Mouse (Mus musculus): ENCODE results near the gene Pard3b.

GRCm38 (mm10) chr1:62280586-62280985 lies 642.0 kb downstream of the Pard3b start:
- TF ChIP-seq CTCF (IDR thresholded peaks at IDR 0.05; ENCODE audit: insufficient read depth, low read depth, low read length) (no peak), POLR2A (IDR thresholded peaks at IDR 0.05; ENCODE audit: insufficient read depth, low read depth, low read length) (no peak)
